Mouse (Mus musculus) mouse embryonic stem cell (cell line): Measurements from ENCODE around the gene Ntm.

Experiments used
- in situ Hi-C, 2 experiments: fragments of 300-500 bp; cut with MboI; formaldehyde crosslinking; loops; 1 replicate in 1 of 2; 3 replicates in 1 of 2; pipeline ENCODE4 v1.14.3; 2019 to 2020; ENCODE audit warnings: low sequenced_read_pairs in 2 of 2, low pct_unique_long_range_greater_than_20kb in 1 of 2, mixed read lengths in 1 of 2; ENCODE audit not compliant: unreplicated experiment in 1 of 2

Ntm gene

DNA sequence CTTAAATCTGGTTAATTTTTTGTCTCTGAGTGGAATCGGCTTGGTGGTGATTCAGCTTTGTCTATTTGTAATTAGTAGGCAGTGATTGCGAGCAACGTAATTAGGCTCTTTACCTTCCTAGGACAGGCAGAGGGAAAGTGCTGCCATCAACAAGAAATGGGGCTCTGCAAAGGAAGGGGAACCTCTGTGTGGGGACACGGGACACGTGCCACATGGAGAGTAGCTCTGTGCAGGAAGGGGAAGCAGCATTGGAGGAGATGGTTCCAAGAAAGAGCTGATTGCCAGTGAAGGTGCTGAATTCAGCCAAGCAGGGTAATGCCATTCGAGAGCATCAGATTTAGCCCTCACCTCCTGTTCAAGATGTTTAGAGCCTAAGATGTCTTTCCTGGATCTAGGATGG is 936.5 kb downstream of the Ntm start:
- in situ Hi-C loops = no loop called here

DNA sequence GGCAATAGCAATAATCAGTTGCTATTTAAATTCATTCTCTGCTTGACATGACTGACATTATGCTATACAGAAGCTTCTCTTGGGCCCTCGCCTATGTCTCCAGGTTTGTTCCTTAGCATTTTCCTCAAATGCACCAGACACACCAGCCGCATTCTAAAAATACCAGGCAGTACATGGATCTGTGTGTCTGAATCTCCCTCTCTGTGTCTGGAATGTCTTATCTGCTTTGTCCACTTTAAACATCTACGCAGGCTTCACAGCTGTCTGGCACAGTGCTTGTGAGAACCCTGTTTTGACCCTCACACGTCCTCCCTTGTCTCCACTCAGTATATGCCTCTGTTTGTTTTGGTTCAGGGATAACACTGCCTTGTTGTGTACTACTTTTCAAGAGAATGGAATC is 937.3 kb downstream of the Ntm start:
- in situ Hi-C loops = no loop called here

DNA sequence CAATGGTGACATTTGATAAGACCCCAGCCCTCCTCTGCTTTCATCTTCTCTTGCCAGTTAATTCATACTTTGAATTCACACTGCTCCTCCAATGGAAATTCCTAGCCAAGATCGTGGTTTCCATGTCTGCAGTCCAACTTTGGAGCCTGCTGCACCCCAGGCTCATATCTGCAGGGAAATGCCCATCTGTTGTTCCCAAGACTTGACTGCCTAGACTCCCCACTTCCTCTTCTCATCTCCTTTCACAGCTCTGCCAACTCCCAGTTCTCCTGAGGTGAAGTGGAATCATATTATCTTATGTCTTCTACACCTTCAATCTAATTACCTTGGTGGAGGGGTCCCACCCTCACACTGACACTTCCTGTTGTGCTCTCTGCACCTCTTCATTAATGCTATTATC is 937.8 kb downstream of the Ntm start:
- in situ Hi-C loops = no loop called here

DNA sequence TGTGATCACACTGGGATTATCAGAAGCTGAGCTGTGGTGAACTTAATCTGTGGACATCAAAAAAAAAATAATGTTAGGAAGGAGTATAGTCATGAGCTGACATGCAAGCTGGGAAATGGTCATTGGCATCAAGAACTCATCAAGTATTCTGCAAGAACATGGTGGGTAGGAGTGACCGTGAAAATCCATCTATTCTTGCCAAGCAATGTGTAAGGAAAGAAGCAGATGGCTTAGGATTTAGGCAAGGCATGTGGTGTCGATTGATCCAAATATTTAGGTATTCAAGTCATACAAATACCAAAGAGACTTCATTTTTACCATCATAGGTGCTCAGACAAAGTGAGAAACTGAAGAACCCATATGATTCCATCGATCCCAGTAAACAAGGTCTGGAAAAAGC is 946.1 kb downstream of the Ntm start:
- in situ Hi-C loops = no loop called here

DNA sequence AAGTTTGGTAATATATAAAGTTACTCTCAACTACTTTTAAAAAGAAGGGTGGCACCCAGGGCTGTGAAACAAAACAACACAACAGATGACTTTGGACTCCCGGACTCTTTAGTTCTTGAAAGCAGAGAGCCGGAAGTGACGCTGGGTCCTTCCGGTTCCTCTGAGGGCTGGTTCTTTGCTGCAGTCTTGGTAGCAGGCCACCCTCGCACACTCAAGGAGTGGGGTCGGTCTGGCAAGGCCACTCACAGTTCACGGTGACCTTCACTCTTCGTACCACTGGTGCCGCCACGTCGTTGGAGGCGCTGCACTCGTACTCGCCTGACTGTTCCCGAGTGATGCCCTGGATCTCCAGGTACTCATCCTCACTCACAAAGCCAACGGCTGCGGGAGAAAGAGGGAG is 949.1 kb downstream of the Ntm start:
- in situ Hi-C loops = no loop called here

DNA sequence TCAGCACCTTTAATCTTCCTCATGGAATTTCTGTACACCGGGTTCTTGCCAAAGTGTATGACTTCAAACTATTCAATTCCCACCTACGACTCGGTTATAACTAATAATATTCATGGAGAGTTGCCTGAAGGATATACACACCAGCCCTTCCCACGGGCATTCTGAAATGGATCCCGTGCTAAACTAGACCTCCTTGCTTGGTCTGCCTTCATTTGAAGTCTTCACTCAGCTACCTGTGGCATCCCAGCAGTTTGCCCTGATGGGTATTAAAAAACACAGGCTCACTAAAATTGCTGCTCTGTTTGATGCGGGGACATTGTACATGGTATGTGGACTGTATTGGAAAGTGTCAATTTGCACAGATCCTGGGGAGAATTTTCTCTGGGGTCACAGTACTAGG is 950.4 kb downstream of the Ntm start:
- in situ Hi-C loops = no loop called here

DNA sequence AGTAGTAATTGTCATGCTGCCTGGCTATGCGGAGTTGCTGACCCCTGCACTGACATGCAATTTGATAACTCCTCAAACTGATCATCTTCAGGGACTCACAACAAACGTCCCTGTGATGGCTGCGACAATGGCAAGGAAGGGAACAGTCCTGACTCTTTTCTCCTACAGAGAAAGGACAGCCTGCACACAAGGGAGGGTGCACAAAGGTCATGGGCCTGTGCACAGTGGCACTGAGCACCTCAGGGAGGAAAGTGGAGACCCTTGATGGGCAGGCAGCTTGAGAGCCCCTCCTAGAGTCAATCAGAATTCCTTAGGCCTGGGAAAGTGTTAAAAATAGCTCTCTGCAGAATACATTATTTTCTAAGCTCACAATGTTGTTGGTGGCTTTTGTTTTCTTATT is 951.5 kb downstream of the Ntm start:
- in situ Hi-C loops = no loop called here

DNA sequence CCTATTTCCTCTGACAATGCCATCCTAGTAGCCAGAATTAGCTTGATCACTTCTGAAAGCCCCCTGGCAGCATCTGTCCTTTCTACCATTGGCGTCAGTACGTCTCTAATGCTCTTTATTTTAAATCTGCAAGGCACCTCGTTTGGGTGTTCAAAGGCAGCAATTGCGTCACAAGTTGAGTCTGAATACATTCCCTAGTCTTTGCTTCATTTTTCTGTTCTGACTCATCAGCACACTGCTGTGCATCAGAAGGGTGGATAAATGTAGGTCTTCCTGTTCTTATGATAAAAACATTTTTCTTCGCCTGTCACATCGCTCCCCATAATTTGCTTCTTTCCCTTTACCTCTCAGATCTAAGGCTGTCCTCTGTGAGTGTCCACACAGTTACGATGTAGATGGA is 958.4 kb downstream of the Ntm start:
- in situ Hi-C loops = no loop called here

DNA sequence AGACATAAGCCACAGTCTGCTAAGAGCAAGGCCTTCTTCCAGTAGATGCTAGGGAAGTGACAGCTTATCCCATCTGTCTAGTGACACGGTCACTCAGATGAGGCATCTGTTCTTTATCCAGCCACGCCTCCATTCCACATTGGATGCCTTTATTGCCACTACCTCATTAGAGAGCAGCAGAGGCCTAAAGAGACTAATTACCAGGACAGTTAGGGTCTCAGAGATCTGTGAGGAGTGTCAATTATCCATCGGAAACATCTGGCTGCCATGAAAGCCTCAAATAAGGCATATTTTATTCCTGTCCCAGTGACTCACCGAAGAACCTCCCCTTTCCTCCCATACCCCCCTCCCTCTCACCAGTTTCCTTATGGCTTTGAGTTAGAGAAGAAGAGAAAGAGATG is 963.0 kb downstream of the Ntm start:
- in situ Hi-C loops = no loop called here

DNA sequence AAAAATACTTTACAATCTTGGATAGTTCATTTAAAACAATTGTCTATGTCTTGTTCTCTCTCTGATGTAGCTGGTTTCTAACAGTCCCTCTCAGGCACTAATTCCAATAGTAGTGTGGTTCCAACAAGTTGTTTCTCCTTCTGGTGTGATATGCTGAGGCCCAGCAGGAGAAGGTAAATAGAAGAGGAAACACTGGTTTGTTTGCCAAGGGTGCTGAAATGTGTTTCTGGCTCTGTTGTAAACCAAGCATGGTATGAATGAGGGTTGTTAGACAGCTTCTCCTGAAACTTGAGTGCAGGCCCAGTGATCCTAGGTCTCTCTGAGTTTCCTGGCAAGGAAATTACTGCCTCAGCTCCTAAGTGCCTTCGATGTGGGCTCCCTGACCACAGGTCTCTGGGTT is 985.7 kb downstream of the Ntm start:
- in situ Hi-C loops = no loop called here

DNA sequence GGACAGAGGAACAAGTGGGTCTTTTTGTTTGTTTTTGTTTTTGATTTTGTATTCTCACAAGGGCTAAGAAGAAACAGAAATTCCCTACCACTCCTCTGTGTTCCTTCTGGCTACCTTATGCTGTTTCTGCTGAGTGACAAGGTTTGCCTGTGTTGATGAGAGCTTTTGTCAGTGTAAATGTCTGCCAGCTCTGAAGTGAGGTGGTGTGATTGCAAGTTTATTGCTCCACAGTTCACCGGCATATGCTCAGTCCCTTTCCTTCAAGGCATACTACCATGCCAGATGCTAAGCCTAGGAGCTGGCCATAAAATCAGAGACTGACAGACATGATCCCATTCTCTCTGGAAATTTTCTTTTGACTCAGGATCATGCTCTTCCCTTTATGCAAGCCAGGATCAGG is 993.5 kb downstream of the Ntm start:
- in situ Hi-C loops = no loop called here
